Mouse (Mus musculus): ENCODE measurements around the gene Fam20c. TPM values are rescaled to one million over a fixed set of nuclear protein-coding genes. Genes with fewer than 3 reads are reported as not detected.

Gene Fam20c
- polyA plus RNA-seq, 1 experiment from 2014 or later = 7.3 TPM

- no peaks in the 10 kb centered on the region for H3K36me3 ChIP-seq (replicated peaks; ENCODE audit: control insufficient read depth, insufficient read depth, low read depth, low read length)
- DNase-seq (ENCODE audit: low spot score) = no peak
- H3K9ac ChIP-seq (replicated peaks; ENCODE audit: low read length) = no peak overlapping the region
- no peak for ATAC-seq (replicated peaks; ENCODE audit: insufficient number of reproducible peaks, low FRiP score, low TSS enrichment, low read depth)
- WGBS = 74% methylated on average over 2 of the region's 2 CpGs
- H3K4me1 ChIP-seq (ENCODE audit: control insufficient read depth, insufficient read depth, low read length) = no peaks in the 10 kb centered on the region
- no peak overlapping the region for H3K4me3 ChIP-seq (ENCODE audit: low read depth, low read length)
- H3K4me2 ChIP-seq (ENCODE audit: low read depth, low read length) = no peak overlapping the region
- H3K9me3 ChIP-seq (replicated peaks; ENCODE audit: control insufficient read depth, low read length) = no peaks in the 10 kb centered on the region
- no peaks in the 10 kb centered on the region for H3K27me3 ChIP-seq (ENCODE audit: control insufficient read depth, insufficient read depth, low read length)
- H3K27ac ChIP-seq (replicated peaks; ENCODE audit: low read depth, low read length) = no peak overlapping the region
Observed at GRCm38 (mm10) chr5:138853349-138853748, 99.0 kb downstream of the Fam20c start.

GRCm38 (mm10) chr5:138857010-138857617 lies 102.8 kb downstream of the Fam20c start:
- peak; percentile 81 for ATAC-seq (replicated peaks; ENCODE audit: insufficient number of reproducible peaks, low FRiP score, low TSS enrichment, low read depth)
- no peak overlapping the region for H3K4me2 ChIP-seq (ENCODE audit: low read depth, low read length)
- H3K27me3 ChIP-seq (ENCODE audit: control insufficient read depth, insufficient read depth, low read length) = no peaks in the 10 kb centered on the region
- WGBS = 30% methylated on average over 9 of the region's 9 CpGs
- no peaks in the 10 kb centered on the region for H3K36me3 ChIP-seq (replicated peaks; ENCODE audit: control insufficient read depth, insufficient read depth, low read depth, low read length)
- H3K9me3 ChIP-seq (replicated peaks; ENCODE audit: control insufficient read depth, low read length) = no peaks in the 10 kb centered on the region
- peak; percentile 76 for DNase-seq (ENCODE audit: low spot score)
- H3K27ac ChIP-seq (replicated peaks; ENCODE audit: low read depth, low read length) = no peak overlapping the region
- no peak overlapping the region for H3K9ac ChIP-seq (replicated peaks; ENCODE audit: low read length)
- H3K4me3 ChIP-seq (ENCODE audit: low read depth, low read length) = no peak overlapping the region
- H3K4me1 ChIP-seq (ENCODE audit: control insufficient read depth, insufficient read depth, low read length) = no peaks in the 10 kb centered on the region

- DNase-seq (ENCODE audit: low spot score) (no peak), ATAC-seq (replicated peaks; ENCODE audit: insufficient number of reproducible peaks, low FRiP score, low TSS enrichment, low read depth) (no peak)
- no peak overlapping the region for H3K9ac ChIP-seq (replicated peaks; ENCODE audit: low read length)
- no peak overlapping the region for H3K27ac ChIP-seq (replicated peaks; ENCODE audit: low read depth, low read length)
- H3K4me1 ChIP-seq (ENCODE audit: control insufficient read depth, insufficient read depth, low read length) = no peaks in the 10 kb centered on the region
- H3K27me3 ChIP-seq (ENCODE audit: control insufficient read depth, insufficient read depth, low read length) = no peaks in the 10 kb centered on the region
- H3K4me3 ChIP-seq (ENCODE audit: low read depth, low read length) = no peak overlapping the region
- H3K36me3 ChIP-seq (replicated peaks; ENCODE audit: control insufficient read depth, insufficient read depth, low read depth, low read length) = no peaks in the 10 kb centered on the region
- H3K4me2 ChIP-seq (ENCODE audit: low read depth, low read length) = no peak overlapping the region
- no peaks in the 10 kb centered on the region for H3K9me3 ChIP-seq (replicated peaks; ENCODE audit: control insufficient read depth, low read length)
- 66% methylated on average over 13 of the region's 13 CpGs for WGBS
Observed at GRCm38 (mm10) chr5:138857811-138858251, 103.5 kb downstream of the Fam20c start.

Other genes with a start within 250 kb of the Fam20c start
- not detected in 2 replicates for gene 1700123K08Rik, start 189.8 kb upstream of the Fam20c start, polyA plus RNA-seq (2014; fragmentation: Nextera tagmentation; extraction: Ambion mirVana)
- gene Zfp68, start 134.8 kb upstream of the Fam20c start, polyA plus RNA-seq (2014; fragmentation: Nextera tagmentation; extraction: Ambion mirVana) = 79.1 and 91.8 TPM in 2 replicates
- gene A430033K04Rik, start 131.7 kb upstream of the Fam20c start, polyA plus RNA-seq (2014; fragmentation: Nextera tagmentation; extraction: Ambion mirVana) = 11.7 and 12.3 TPM in 2 replicates
- not detected in 2 replicates for gene Gm5294, start 65.6 kb downstream of the Fam20c start, polyA plus RNA-seq (2014; fragmentation: Nextera tagmentation; extraction: Ambion mirVana)
- gene Pdgfa, start 242.9 kb downstream of the Fam20c start, polyA plus RNA-seq (2014; fragmentation: Nextera tagmentation; extraction: Ambion mirVana) = 34.5 and 39.3 TPM in 2 replicates

Data from embryonic facial prominence, embryonic 11.5 days (tissue).